ENCODE assay signal across 18 mouse cellular contexts in the genomic region with DNA sequence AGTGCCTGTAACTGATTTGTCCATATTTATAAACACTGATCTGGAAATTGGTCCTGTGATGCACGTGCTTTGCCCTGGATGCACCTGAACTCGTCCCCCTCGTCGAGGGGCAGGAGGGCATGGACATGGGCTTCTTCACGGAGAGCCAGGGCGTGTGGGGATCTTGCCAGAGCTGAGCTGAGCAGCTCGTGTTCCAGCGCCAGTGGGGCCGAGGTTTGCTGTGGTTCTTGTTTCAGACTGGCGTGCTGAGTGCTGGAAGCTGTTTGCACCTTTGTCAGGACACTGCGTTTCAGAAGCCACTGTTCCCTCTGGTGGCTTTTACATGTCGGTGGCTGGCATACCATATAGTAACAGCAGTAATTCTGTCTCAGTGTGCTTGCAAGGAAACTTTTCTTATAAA. TPM values are rescaled to one million over a fixed set of nuclear protein-coding genes. Genes with fewer than 3 reads are reported as not detected.
A peak's percentile ranks its signal among the peaks of the same experiment; 100 is the strongest.
DNase-seq lines count a peak whose midpoint lies in the region; TF ChIP-seq lines count a peak whose summit lies in the region.
"Had no signal": no experiment of that assay in that cellular context is flagged by ENCODE, and none has a peak within 500 bp of the region (broad histone marks: within the 10 kb centered on the region; RNA-seq: fewer than 3 reads in every experiment).

No protein-coding gene starts in this region.

- H3K36me3 ChIP-seq in myocyte (ENCODE audit: control insufficient read depth, insufficient read depth), result peaks cover 52% of the 10 kb centered on the region
- peaks cover 86% of the 10 kb centered on the region for H3K36me3 ChIP-seq in thymus, adult 2 months (ENCODE audit: control insufficient read depth, insufficient read depth, low read length)

- 96% methylated on average over 12 of the region's 12 CpGs for WGBS in thymus, adult 2 months

- no peak for TF ChIP-seq POLR2A in myocyte (IDR thresholded peaks at IDR 0.05; ENCODE audit: insufficient read length, low read depth)
- no peak for TF ChIP-seq POLR2A in thymus, adult 2 months (IDR thresholded peaks at IDR 0.05; ENCODE audit: control insufficient read depth, extremely low read depth, insufficient read depth, low read length, poor library complexity)

- intact Hi-C loops in gastrocnemius, adult 2 months (cut with DNase I), result no loop called here
- intact Hi-C loops in gastrocnemius, postnatal 36 days (cut with DNase I), result no loop called here

- H3K79me2 ChIP-seq in myocyte (ENCODE audit: control insufficient read depth, insufficient read depth), result no peaks in the 10 kb centered on the region

- H3K4me3 ChIP-seq in gastrocnemius, adult 2 months, result no peak overlapping the region
- H3K4me3 ChIP-seq in myocyte, result no peak overlapping the region
- no peak overlapping the region for H3K4me3 ChIP-seq in thymus, adult 2 months (ENCODE audit: control insufficient read depth, insufficient read depth, low read length)

- no peak overlapping the region for H3ac ChIP-seq in myocyte (ENCODE audit: control insufficient read depth, insufficient read length)

- H3K27ac ChIP-seq in gastrocnemius, adult 2 months, result peak overlapping the region; percentile 56
- no peak overlapping the region for H3K27ac ChIP-seq in thymus, adult 2 months (ENCODE audit: control insufficient read depth, insufficient read depth, low read length)

- H3K4me2 ChIP-seq in myocyte (ENCODE audit: low read depth), result no peak overlapping the region

- peak; percentile 51 for DNase-seq in gastrocnemius, adult 18-20 months (ENCODE audit: low spot score)
- DNase-seq in gastrocnemius, postnatal 4 days (ENCODE audit: low spot score in 2 of 2), result no peak
- peak; percentile 61 for DNase-seq in gastrocnemius, adult 2 months
- DNase-seq in gastrocnemius, postnatal 36 days, result no peak
- DNase-seq in thymus, adult 2 months, result no peak
- DNase-seq: adrenal gland, adult 2 months; adrenal gland, adult 8-10 months; adrenal gland, postnatal 10 days; adrenal gland, postnatal 14 days; adrenal gland, postnatal 25 days; adrenal gland, postnatal 36 days; B cell, adult 2 months; cerebellum, adult 11 months; cerebellum, adult 11-12 months; cerebellum, adult 18-20 months had no signal

- no peaks in the 10 kb centered on the region for H3K27me3 ChIP-seq in myocyte (ENCODE audit: control insufficient read depth, insufficient read depth, insufficient read length)
- no peaks in the 10 kb centered on the region for H3K27me3 ChIP-seq in thymus, adult 2 months (ENCODE audit: control insufficient read depth, insufficient read depth, low read length)
- H3K27me3 ChIP-seq: CH12.LX, Patski had no signal

- H3K4me1 ChIP-seq in thymus, adult 2 months (replicated peaks; ENCODE audit: control insufficient read depth, insufficient read depth, low read length), result no peaks in the 10 kb centered on the region

- TF ChIP-seq CTCF in gastrocnemius, adult 2 months (IDR thresholded peaks at IDR 0.05), result no peak
- TF ChIP-seq CTCF in thymus, adult 2 months (IDR thresholded peaks at IDR 0.05; ENCODE audit: borderline replicate concordance, control insufficient read depth, extremely low read depth, insufficient read depth, low read length, poor library complexity), result no peak

TF ChIP-seq in myocyte, 11 proteins besides CTCF, POLR2A, EP300 and RAD21:
- TF ChIP-seq TCF3 (IDR thresholded peaks at IDR 0.05; ENCODE audit: insufficient read length, low read depth), result no peak
- no peak for TF ChIP-seq MYOG (IDR thresholded peaks at IDR 0.05; ENCODE audit: control insufficient read depth in 1 of 3, insufficient read depth in 1 of 3, insufficient read length in 2 of 3, low read depth in 2 of 3)
- peak; percentile 21 for TF ChIP-seq POLR2AphosphoS2 (IDR thresholded peaks at IDR 0.05; ENCODE audit: insufficient read length, low read depth)
- TF ChIP-seq SRF (IDR thresholded peaks at IDR 0.05; ENCODE audit: control insufficient read depth, insufficient read length, low read depth), result no peak
- no peak for TF ChIP-seq MAX (IDR thresholded peaks at IDR 0.05; ENCODE audit: low read depth)
- TF ChIP-seq CEBPB (IDR thresholded peaks at IDR 0.05; ENCODE audit: insufficient read depth, poor library complexity, severe bottlenecking), result no peak
- TF ChIP-seq TCF12 (IDR thresholded peaks at IDR 0.05; ENCODE audit: insufficient read depth, poor library complexity, severe bottlenecking), result no peak
- TF ChIP-seq MYOD1 (IDR thresholded peaks at IDR 0.05; ENCODE audit: control insufficient read depth in 1 of 3, insufficient read length in 2 of 3, low read depth in 2 of 3), result no peak
TF ChIP-seq in myocyte: peak in this region for 1.

RNA-seq across cellular contexts. Expression of a gene that starts 13.9 kb away (rescaled TPM):
- total RNA-seq in gastrocnemius, adult 18-20 months (2021), result 10 to 100 TPM; 30.3 to 37.7 TPM
- 10 to 100 TPM; 33.7 to 40.2 TPM for total RNA-seq in gastrocnemius, postnatal 4 days (2021)
- 10 to 100 TPM; 27.5 to 34.5 TPM for total RNA-seq in gastrocnemius, adult 2 months (2021)
- 10 to 100 TPM; 24.1 to 24.6 TPM for total RNA-seq in gastrocnemius, postnatal 36 days (2021)
- polyA plus RNA-seq in myocyte (2012; fragmentation: generic; extraction: Trizol), result 47.2 TPM
- polyA plus RNA-seq in thymus, adult 2 months (2012; rRNA removed), result 24.4 and 24.8 TPM in 2 replicates

RNA-seq across cellular contexts. Expression of a gene that starts 14.0 kb away (rescaled TPM):
- 10 to 100 TPM in 1 of 2 experiments, 1 to 10 TPM in 1; 10.0 to 11.1 TPM for total RNA-seq in gastrocnemius, adult 18-20 months (2021)
- total RNA-seq in gastrocnemius, postnatal 4 days (2021), result 10 to 100 TPM; 13.1 to 14.6 TPM
- 1 to 10 TPM; 9.5 TPM for total RNA-seq in gastrocnemius, adult 2 months (2021)
- 10 to 100 TPM in 1 of 2 experiments, 1 to 10 TPM in 1; 9.6 to 10.3 TPM for total RNA-seq in gastrocnemius, postnatal 36 days (2021)
- polyA plus RNA-seq in myocyte (2012; fragmentation: generic; extraction: Trizol), result 23.6 TPM
- 15.4 and 15.6 TPM in 2 replicates for polyA plus RNA-seq in thymus, adult 2 months (2012; rRNA removed)

RNA-seq across cellular contexts. Expression of a gene that starts 24.5 kb away (rescaled TPM):
- 10 to 100 TPM; 43.4 to 44.3 TPM for total RNA-seq in gastrocnemius, adult 18-20 months (2021)
- 10 to 100 TPM; 29.3 to 30.0 TPM for total RNA-seq in gastrocnemius, postnatal 4 days (2021)
- 10 to 100 TPM; 42.9 to 46.7 TPM for total RNA-seq in gastrocnemius, adult 2 months (2021)
- 10 to 100 TPM; 30.9 to 43.7 TPM for total RNA-seq in gastrocnemius, postnatal 36 days (2021)
- polyA plus RNA-seq in myocyte (2012; fragmentation: generic; extraction: Trizol), result 25.3 TPM
- polyA plus RNA-seq in thymus, adult 2 months (2012; rRNA removed), result 31.8 and 44.4 TPM in 2 replicates

Comparison
In these comparisons a context has a peak if more than half of its experiments do, and no peak if none do; other contexts are left out.
1. DNase-seq: peak in gastrocnemius, adult 18-20 months (single experiment) and gastrocnemius, adult 2 months (single experiment); none in gastrocnemius, postnatal 4 days (0 of 2), gastrocnemius, postnatal 36 days (0 of 2) and thymus, adult 2 months (single experiment).